Mouse (Mus musculus) cerebellum, postnatal 4 days (tissue): Measurements from ENCODE around the gene Gm10553.
A peak's percentile ranks its signal among the peaks of the same experiment; 100 is the strongest.
"Not testable (repeated sequence)": the region's sequence is repeated elsewhere in the genome, so short reads cannot be mapped to it uniquely, and the experiment has no call there.

ENCODE experiments used
- DNase-seq, 2 experiments: peaks; one replicate each; pipeline ENCODE4 v3.0.0; 2022; ENCODE audit warnings: low spot score in 2 of 2, mixed read lengths in 1 of 2

Gene Gm10553

GRCm38 (mm10) chr1:85099864-85100263, at the start of gene Gm10553:
Gene Gm10553, plus strand, starts transcription at chr1:85100164.
- not testable (repeated sequence) for DNase-seq

DNA sequence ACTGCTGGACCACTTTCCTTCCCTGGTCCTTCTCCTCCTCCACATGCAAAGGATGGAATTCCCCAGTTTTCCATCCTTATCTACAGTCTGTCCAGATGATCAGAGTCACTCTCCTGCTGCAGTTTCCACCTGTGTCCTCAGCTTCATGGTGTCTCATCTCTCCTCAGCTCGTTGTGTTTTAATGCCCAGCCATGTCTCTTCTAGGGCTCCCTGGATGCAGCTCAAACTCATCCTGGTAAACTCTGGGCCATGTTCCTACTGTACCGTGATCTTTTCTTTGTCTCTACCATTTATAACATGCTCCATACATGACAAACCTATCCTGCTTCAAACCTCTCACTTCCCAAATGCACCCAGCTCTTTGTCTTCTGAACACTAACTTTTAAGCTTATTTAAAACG, 28.3 kb upstream of the Gm10553 start:
- DNase-seq, result not testable (repeated sequence)

DNA sequence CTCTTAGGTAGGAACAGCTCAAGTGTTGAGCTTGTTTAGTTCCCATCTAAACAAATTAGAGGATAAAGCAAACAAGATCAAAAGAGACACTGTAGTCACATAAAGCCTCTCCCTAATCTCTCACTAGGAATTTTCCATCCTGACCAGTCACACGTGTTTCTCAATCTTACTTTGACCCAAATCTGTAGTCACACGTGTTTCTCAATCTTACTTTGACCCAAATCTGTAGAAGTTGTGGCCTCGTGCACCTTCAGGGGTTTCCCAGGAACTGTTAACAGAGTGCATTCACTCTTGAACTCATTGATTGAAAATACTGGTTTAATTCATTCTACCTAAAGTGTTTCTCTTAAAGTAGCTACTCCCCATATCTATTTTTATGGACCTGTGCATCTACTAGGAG, 26.9 kb upstream of the Gm10553 start:
- not testable (repeated sequence) for DNase-seq

- DNase-seq, result not testable (repeated sequence)
Observed at GRCm38 (mm10) chr1:85084803-85085202, 15.2 kb upstream of the Gm10553 start.

DNA sequence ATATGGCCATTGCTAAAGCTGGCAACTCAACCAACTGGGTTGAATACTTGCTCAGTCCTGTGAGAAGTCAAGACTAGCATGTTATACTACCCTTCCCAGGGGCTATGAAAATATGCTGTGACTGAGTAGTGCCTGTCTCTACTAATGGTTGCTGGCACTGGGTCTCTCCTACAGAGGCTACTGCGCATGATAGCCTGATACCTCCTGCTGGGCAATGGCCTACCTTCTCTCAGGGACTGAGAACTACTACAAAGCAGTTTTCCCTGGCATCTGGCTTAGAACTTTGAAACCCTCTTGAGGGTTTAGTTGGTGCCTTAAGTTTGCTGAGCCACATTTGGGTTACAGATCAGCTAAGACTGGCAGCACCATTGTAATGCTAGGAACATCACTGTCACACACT, 13.8 kb upstream of the Gm10553 start:
- not testable (repeated sequence) for DNase-seq

DNA sequence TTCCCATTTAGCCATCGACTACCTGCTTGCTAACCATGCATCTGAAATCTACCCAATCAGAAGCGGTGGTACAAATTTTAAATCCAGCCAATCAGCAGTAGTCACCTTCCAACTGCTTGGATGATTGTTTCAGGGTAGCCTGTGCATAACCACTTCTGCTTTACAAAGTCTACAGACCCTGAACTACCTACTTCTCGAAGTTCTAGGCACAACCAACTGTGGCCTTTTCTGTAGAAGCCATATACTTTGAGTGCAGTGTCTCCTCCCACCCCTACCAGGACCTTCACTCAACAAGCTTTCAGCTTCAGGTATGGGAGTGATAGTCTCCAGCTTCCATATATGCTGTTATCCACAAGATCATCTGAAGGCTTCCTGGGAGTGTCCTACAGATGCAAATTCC, 7.8 kb upstream of the Gm10553 start:
- not testable (repeated sequence) for DNase-seq

GRCm38 (mm10) chr1:85093011-85093572, 6.9 kb upstream of the Gm10553 start:
- not testable (repeated sequence) for DNase-seq

DNA sequence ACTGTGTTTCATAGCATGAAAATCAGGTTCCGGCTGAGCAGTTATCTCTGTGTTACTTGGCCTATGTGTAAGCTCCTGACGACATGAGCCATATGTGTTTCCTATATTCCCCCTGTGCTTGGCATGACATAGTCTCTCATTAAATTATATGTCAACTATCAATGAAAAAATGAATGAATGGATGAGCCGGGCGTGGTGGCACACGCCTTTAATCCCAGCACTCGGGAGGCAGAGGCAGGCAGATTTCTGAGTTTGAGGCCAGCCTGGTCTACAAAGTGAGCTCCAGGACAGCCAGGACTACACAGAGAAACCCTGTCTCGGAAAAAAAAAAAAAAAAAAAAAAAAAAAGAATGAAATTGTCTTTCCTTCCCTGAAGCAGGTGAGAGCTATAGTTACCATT, 883 bp upstream of the Gm10553 start:
- not testable (repeated sequence) for DNase-seq

GRCm38 (mm10) chr1:85101754-85102153, 1.8 kb downstream of the Gm10553 start:
- not testable (repeated sequence) for DNase-seq

- DNase-seq, result not testable (repeated sequence)
Observed at GRCm38 (mm10) chr1:85105336-85105735, 5.4 kb downstream of the Gm10553 start.

- DNase-seq, result not testable (repeated sequence)
Observed at GRCm38 (mm10) chr1:85106013-85106412, 6.0 kb downstream of the Gm10553 start.

DNA sequence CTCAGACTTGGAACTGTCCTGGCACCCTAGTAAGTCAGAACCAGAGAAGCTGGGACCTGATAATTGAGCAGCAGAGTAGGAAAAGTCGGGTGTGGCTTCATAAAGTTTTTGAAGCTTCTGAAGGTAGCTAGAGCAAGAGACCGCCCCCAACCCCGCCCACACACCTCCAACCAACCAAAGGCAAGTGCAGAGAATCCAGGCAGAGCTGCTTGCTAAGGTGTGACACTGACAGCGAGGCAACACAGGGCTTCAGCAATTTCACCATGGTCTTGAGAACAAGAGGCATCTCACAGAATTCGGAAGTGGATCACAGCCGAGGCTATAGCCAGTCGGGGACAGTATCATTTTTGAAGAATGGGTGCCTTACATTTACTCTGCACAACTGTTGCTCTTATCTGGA, 9.8 kb downstream of the Gm10553 start, which contains the start of gene A530032D15Rik:
Gene A530032D15Rik (minus strand): TSS at position 101 of the 400 bp plus-strand sequence.
- DNase-seq, result not testable (repeated sequence)

DNA sequence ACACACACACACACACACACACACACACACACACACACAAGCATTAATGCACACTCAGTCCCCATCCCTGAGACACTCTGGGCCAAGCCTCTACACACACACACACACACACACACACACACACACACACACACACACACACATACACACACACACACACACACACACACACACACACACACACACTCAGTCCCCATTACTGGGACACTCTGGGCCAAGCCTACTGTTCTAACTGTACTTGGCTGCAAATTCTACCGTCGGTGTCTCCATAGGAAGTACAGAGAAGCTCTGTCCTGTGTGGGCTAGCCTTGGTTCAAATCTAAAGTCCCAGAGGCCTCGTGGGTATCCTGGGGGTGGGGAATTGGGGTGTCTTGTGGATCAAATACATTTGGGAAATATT, 10.9 kb downstream of the Gm10553 start:
- DNase-seq, result not testable (repeated sequence)

DNA sequence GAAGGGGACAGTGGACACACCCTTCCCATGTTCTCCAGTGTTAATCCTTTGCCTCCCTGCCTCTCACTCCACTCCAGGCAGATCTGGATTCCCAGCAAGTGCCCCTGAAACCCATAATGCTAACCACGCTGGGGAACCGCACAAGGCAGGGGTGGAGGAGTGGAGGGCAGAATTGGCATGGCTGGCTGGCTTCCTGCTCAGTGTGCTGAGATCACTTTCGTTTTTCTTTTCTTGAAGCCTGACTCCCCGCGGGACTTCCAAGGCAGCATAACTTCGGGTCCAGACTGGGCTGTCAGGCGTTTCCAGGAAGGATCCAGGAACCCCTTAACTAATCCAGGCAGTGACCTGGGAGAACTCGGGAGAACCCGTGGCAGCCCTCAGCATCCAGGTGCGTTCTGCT, 11.6 kb downstream of the Gm10553 start:
- not testable (repeated sequence) for DNase-seq

DNA sequence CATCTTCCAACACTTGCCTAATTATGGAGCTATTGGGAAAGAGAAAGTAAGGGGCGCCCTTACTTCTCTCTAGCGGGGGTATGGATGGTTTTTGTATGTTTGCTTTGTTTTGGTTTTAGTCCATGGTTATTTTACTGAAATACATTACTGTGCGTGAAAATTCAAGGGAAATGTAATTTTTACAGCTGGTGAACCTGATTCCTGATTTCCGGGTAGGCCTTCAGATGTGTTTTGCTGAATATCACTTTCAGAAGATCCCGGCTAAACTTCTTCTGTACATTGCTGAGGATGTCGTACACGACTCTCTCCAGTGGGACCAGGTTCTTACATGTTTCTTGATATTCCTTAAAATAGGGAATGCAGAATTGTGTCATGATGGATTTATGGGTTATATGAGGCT, 12.3 kb downstream of the Gm10553 start:
- DNase-seq, result not testable (repeated sequence)

GRCm38 (mm10) chr1:85112889-85113288, 12.9 kb downstream of the Gm10553 start:
- not testable (repeated sequence) for DNase-seq

DNA sequence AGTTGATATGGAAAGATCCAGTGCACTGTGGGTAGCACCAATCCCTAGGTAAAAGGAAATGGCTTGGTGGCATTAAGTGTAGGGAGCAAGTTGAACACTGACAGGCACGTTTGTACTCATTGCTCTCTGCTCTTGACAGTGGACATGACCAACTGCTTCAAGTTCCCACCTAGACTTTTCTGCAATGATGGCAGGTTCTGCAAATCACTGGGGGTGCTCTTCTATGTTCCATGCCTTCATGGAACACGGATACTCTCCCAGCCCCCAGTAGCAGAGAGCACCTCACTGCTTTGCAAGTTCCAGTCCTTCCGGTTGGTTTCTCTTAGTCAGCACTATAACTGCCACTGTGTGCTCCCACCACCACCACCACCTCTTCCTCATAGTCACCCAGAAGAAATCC, 14.1 kb downstream of the Gm10553 start:
- DNase-seq, result not testable (repeated sequence)

GRCm38 (mm10) chr1:85114666-85115402, 14.9 kb downstream of the Gm10553 start:
- peak in 1 of 2 experiments; percentile 36 for DNase-seq

DNA sequence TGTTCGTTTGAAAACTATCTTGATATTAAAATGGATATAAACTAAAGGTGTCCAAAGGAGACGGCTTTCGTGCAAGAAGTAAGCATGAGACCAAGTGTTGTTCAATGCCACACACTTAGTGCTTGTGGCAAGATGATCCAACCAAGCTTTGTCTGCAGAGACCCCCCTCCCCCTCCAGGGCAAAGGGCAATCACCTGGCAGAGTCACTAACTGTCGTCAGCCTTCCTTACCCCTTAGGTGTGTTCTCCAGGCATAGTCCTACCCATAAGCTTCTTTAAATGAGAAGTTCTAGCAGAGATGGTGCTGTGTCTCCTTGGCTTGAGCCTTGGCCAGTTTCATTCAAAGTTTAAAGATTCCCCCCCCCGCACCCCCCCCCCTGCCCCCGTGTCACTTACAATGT, 17.6 kb downstream of the Gm10553 start:
- DNase-seq, result not testable (repeated sequence)

GRCm38 (mm10) chr1:85118341-85118740, 18.4 kb downstream of the Gm10553 start:
- not testable (repeated sequence) for DNase-seq

- not testable (repeated sequence) for DNase-seq
Observed at GRCm38 (mm10) chr1:85121841-85122240, 21.9 kb downstream of the Gm10553 start.

DNA sequence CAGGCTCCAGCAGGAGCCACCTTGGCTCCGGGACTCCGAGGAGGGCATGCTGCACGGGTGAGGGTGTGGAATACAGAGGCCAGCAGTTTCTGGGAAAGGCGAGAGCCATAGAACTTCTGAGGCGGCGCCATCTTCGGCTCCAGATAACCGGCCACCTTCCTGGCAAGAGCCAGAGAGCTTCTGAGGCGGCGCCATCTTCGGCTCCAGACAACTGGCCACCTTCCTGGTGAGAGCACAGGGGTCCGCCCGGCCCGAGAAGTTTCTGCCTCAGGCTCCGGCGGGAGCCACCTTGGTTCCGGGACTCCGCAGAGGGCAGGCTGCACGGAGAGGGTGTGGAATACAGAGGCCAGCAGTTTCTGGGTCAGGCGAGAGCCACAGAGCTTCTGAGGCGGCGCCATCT, 33.7 kb downstream of the Gm10553 start:
- not testable (repeated sequence) for DNase-seq
